ENCODE assay signal across 9 mouse cellular contexts in the genomic region with DNA sequence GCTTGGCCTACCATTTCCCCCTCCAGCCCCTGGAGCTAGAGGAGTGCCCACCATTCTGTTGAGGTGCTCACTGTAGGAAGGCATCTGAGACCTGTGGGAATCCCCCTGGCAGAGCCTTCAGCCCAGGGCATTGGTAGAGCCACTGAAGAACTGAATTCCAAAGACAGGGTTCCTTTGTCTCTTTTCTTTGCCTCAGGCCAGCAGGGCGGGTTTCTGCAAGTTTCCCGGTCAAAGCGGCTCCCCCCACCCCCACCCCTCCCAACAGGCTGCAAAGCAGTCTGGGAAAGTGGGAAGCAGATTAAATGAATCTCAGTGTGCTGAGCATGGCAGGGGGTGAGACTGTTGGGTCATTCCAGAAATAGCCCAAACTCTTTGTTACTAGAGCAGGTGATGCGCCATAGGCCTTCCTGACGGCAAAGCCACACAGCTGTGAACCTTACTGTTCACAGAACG. TPM values are rescaled to one million over a fixed set of nuclear protein-coding genes. Genes with fewer than 3 reads are reported as not detected.
DNase-seq lines count a peak whose midpoint lies in the region; ATAC-seq and TF ChIP-seq lines count a peak whose summit lies in the region.
"Had no signal": no experiment of that assay in that cellular context is flagged by ENCODE, and none has a peak within 500 bp of the region (broad histone marks: within the 10 kb centered on the region; RNA-seq: fewer than 3 reads in every experiment).

No protein-coding gene starts in this region.

- no peaks in the 10 kb centered on the region for H3K9me3 ChIP-seq in CH12.LX (replicated peaks; ENCODE audit: low read length)
- no peaks in the 10 kb centered on the region for H3K9me3 ChIP-seq in forebrain, embryonic 11.5 days (ENCODE audit: control insufficient read depth, low read length)
- no peaks in the 10 kb centered on the region for H3K9me3 ChIP-seq in midbrain, embryonic 10.5 days (replicated peaks)

- H3K79me2 ChIP-seq in CH12.LX (replicated peaks; ENCODE audit: control insufficient read depth, extremely low read depth, insufficient read depth, poor library complexity, severe bottlenecking) = peaks cover 36% of the 10 kb centered on the region

- peaks cover 0 to 17% of the 10 kb centered on the region in 2 experiments for H3K36me3 ChIP-seq in CH12.LX (replicated peaks in 1 of 2; ENCODE audit: control insufficient read depth in 1 of 2, insufficient read depth in 1 of 2, low read length in 1 of 2)
- no peaks in the 10 kb centered on the region; the same call in 1 of the 2 replicates for H3K36me3 ChIP-seq in forebrain, embryonic 11.5 days (ENCODE audit: control insufficient read depth, insufficient read depth, low read length)
- H3K36me3 ChIP-seq in midbrain, embryonic 10.5 days = peaks cover 72% of the 10 kb centered on the region

- H3K9ac ChIP-seq in CH12.LX (ENCODE audit: insufficient read depth, low read depth) = no peak overlapping the region
- peak overlapping the region; percentile 58 for H3K9ac ChIP-seq in forebrain, embryonic 11.5 days (ENCODE audit: low read length)

- in situ Hi-C loops in CH12.LX (cut with MboI; ENCODE audit: low pct_ligation_motif_present, low pct_unique_long_range_greater_than_20kb, low sequenced_read_pairs) = no loop called here

- DNase-seq in gastrocnemius, adult 2 months = no peak
- no peak for DNase-seq in gastrocnemius, postnatal 25 days
- DNase-seq in CH12.LX (ENCODE audit: extremely low read depth) (no peak), liver (no peak)
- DNase-seq in forebrain, embryonic 11.5 days (ENCODE audit: low spot score) = peak; percentile 89
- DNase-seq in midbrain, embryonic 10.5 days (ENCODE audit: low spot score) = peak; percentile 82
- DNase-seq in thymus, postnatal 14 days = no peak
- no peak for DNase-seq in natural killer cell, adult 2 months (ENCODE audit: low spot score in 2 of 2)
- DNase-seq: cerebellum, postnatal 36 days had no signal

- WGBS in forebrain, embryonic 11.5 days = 2% methylated on average over 6 of the region's 6 CpGs
- WGBS in midbrain, embryonic 10.5 days = 11% methylated on average over 6 of the region's 6 CpGs

- no peak for TF ChIP-seq EP300 in CH12.LX (IDR thresholded peaks at IDR 0.05; ENCODE audit: low read length)

- intact Hi-C loops in gastrocnemius, adult 2 months (cut with DNase I) = no loop called here

- H3K4me2 ChIP-seq in CH12.LX (ENCODE audit: insufficient read depth, low read depth, poor library complexity, severe bottlenecking) = peak overlapping the region; percentile 45
- H3K4me2 ChIP-seq in forebrain, embryonic 11.5 days (ENCODE audit: low read depth, low read length, severe bottlenecking) = peak overlapping the region; percentile 46; the same call in 1 of the 2 replicates

- dilution Hi-C loops in CH12.LX (cut with MboI; ENCODE audit: extremely low pct_ligation_motif_present, extremely low pct_unique_long_range_greater_than_20kb, low sequenced_read_pairs) = no loop called here

- H3K27ac ChIP-seq in gastrocnemius, adult 2 months = peak overlapping the region; percentile 48
- H3K27ac ChIP-seq in CH12.LX (ENCODE audit: insufficient read depth, low read depth) = peak overlapping the region; percentile 41; the same call in 1 of the 2 replicates
- peak overlapping the region; percentile 95 for H3K27ac ChIP-seq in forebrain, embryonic 11.5 days (ENCODE audit: low read depth, low read length)
- peak overlapping the region; percentile 94 for H3K27ac ChIP-seq in midbrain, embryonic 10.5 days (replicated peaks)

- TF ChIP-seq RAD21 in CH12.LX (IDR thresholded peaks at IDR 0.05; ENCODE audit: low read depth, low read length) = no peak

- ATAC-seq in forebrain, embryonic 11.5 days (replicated peaks; ENCODE audit: low FRiP score) = peak; percentile 79

- TF ChIP-seq CTCF in gastrocnemius, adult 2 months (IDR thresholded peaks at IDR 0.05) = no peak
- no peak for TF ChIP-seq CTCF in CH12.LX (conservative IDR thresholded peaks at IDR 0.05 in 1 of 2, IDR thresholded peaks at IDR 0.05 in 1 of 2; ENCODE audit: low read depth in 2 of 2, low read length in 2 of 2)

- no peaks in the 10 kb centered on the region for H3K27me3 ChIP-seq in CH12.LX (replicated peaks)
- no peaks in the 10 kb centered on the region for H3K27me3 ChIP-seq in forebrain, embryonic 11.5 days (ENCODE audit: control insufficient read depth, insufficient read depth, low read length)
- no peaks in the 10 kb centered on the region for H3K27me3 ChIP-seq in midbrain, embryonic 10.5 days (ENCODE audit: low read depth, poor library complexity, severe bottlenecking)

- TF ChIP-seq POLR2A in CH12.LX (IDR thresholded peaks at IDR 0.05; ENCODE audit: low read depth, low read length) = no peak

- H3K4me3 ChIP-seq in gastrocnemius, adult 2 months = no peak overlapping the region; the same call in 1 of the 2 replicates
- H3K4me3 ChIP-seq in CH12.LX (replicated peaks in 1 of 3; ENCODE audit: low read depth in 2 of 3, low read length in 2 of 3, poor library complexity in 1 of 3) = no peak overlapping the region
- peak overlapping the region; percentile 12 for H3K4me3 ChIP-seq in forebrain, embryonic 11.5 days (ENCODE audit: low read depth, low read length)
- H3K4me3 ChIP-seq in midbrain, embryonic 10.5 days = peak overlapping the region; percentile 37

- peaks cover 40 to 80% of the 10 kb centered on the region in 2 experiments for H3K4me1 ChIP-seq in CH12.LX (ENCODE audit: control insufficient read depth in 1 of 2, insufficient read depth in 2 of 2)
- H3K4me1 ChIP-seq in forebrain, embryonic 11.5 days (replicated peaks; ENCODE audit: control insufficient read depth, insufficient read depth, low read length) = peaks cover 52% of the 10 kb centered on the region
- H3K4me1 ChIP-seq in midbrain, embryonic 10.5 days = peaks cover 86% of the 10 kb centered on the region

TF ChIP-seq in CH12.LX, 34 proteins besides CTCF, POLR2A, EP300 and RAD21:
- TF ChIP-seq SMC3 (IDR thresholded peaks at IDR 0.05; ENCODE audit: low read depth, low read length) (no peak), TBP (conservative IDR thresholded peaks at IDR 0.05; ENCODE audit: low read depth, low read length) (no peak), USF2 (conservative IDR thresholded peaks at IDR 0.05; ENCODE audit: low read depth, low read length) (no peak), TCF12 (IDR thresholded peaks at IDR 0.05; ENCODE audit: low read depth, low read length) (no peak), ETS1 (conservative IDR thresholded peaks at IDR 0.05; ENCODE audit: low read depth, low read length) (no peak), MEF2A (IDR thresholded peaks at IDR 0.05; ENCODE audit: borderline replicate concordance, low read depth, low read length) (0 out of 2 replicates have a peak, but pooled peaks have one; percentile 12), HCFC1 (IDR thresholded peaks at IDR 0.05; ENCODE audit: low read depth, low read length) (no peak)

RNA-seq across cellular contexts. Expression of gene A3galt2, which starts 18.0 kb away (rescaled TPM):
- under 1 TPM; 0.10 to 0.14 TPM for total RNA-seq in gastrocnemius, adult 2 months (2021)
- total RNA-seq in gastrocnemius, postnatal 25 days (2021) = under 1 TPM in 1 of 2 experiments, not detected in 1; 0.13 TPM
- total RNA-seq in CH12.LX (2012; rRNA removed) (0.04 TPM in 2 replicates), CH12.LX (2014; rRNA removed) (not detected in 2 replicates)
- polyA plus RNA-seq in CH12.LX (2012; ENCODE audit: insufficient read length, low read depth) = 0.07 and 0.11 TPM in 2 replicates
- polyA plus RNA-seq in forebrain, embryonic 11.5 days (2014; fragmentation: Nextera tagmentation; extraction: Ambion mirVana) = 0.56 TPM in 2 replicates
- polyA plus RNA-seq in midbrain, embryonic 10.5 days (2016; fragmentation: Nextera tagmentation; extraction: Ambion mirVana) = 0.10 and 0.24 TPM in 2 replicates

Comparison
In these comparisons a context has a peak if more than half of its experiments do, and no peak if none do; other contexts are left out.
1. DNase-seq: peak in forebrain, embryonic 11.5 days (single experiment) and midbrain, embryonic 10.5 days (single experiment); none in gastrocnemius, adult 2 months (single experiment), gastrocnemius, postnatal 25 days (single experiment), CH12.LX (single experiment), thymus, postnatal 14 days (single experiment), natural killer cell, adult 2 months (0 of 2) and liver (single experiment).
2. H3K27ac ChIP-seq: peak in every context shown above with its lines; median percentile 95 in forebrain, embryonic 11.5 days; 94 in midbrain, embryonic 10.5 days; 48 in gastrocnemius, adult 2 months; 41 in CH12.LX.
3. H3K4me3 ChIP-seq: peak in forebrain, embryonic 11.5 days (single experiment) and midbrain, embryonic 10.5 days (single experiment); none in gastrocnemius, adult 2 months (single experiment) and CH12.LX (0 of 3).